Mouse (Mus musculus) erythroblast, embryonic 14.5 days (primary cell): ENCODE measurements around the gene P2rx6.

ENCODE experiments used
- GATA1 ChIP-seq: IDR thresholded peaks from 2 replicates; pipeline ENCODE4 v1.6.1; 2012; ENCODE audit warnings: low read length, inconsistent platforms, mixed read lengths
- TAL1 ChIP-seq: IDR thresholded peaks from 3 replicates; pipeline ENCODE4 v1.6.1; 2012; ENCODE audit warnings: low read length, inconsistent platforms, mixed read lengths

GRCm38 (mm10) chr16:17556907-17557306 is 4.8 kb upstream of the P2rx6 start:
- TF ChIP-seq GATA1 (no peak), TAL1 (no peak)
